Mouse (Mus musculus) G1E-ER4 (cell line): ENCODE data around the gene Prdm12. TPM values are rescaled to one million over a fixed set of nuclear protein-coding genes. Genes with fewer than 3 reads are reported as not detected.

Source experiments
- GATA1 ChIP-seq: IDR thresholded peaks from one replicate; pipeline ENCODE4 v1.8.0; 2012; ENCODE audit warnings: low read length, inconsistent platforms
- polyA plus RNA-seq: library from polyadenylated mRNA; stranded (reverse); fragments of >175 nt; gene quantifications from 2 replicates; pipeline ENCODE4 v1.2.3, GENCODE M21; 2012

Prdm12 gene
- polyA plus RNA-seq, 1 experiment: not detected

- no peak for TF ChIP-seq GATA1
These were observed 41.9 kb downstream of the Prdm12 start for GRCm38 (mm10) chr2:31681731-31682235.

- no peak for TF ChIP-seq GATA1
These were observed 43.8 kb downstream of the Prdm12 start for GRCm38 (mm10) chr2:31683666-31684065.

GRCm38 (mm10) chr2:31688074-31688925 lies 48.5 kb downstream of the Prdm12 start, which contains the start of gene Abl1:
TSS of gene Abl1 (plus strand) at chr2:31688376.
- TF ChIP-seq GATA1: no peak

- TF ChIP-seq GATA1: no peak
These were observed 49.2 kb downstream of the Prdm12 start for GRCm38 (mm10) chr2:31689045-31689444.

- no peak for TF ChIP-seq GATA1
These were observed 50.2 kb downstream of the Prdm12 start for GRCm38 (mm10) chr2:31690063-31690462.

- no peak for TF ChIP-seq GATA1
These were observed 58.4 kb downstream of the Prdm12 start for GRCm38 (mm10) chr2:31698209-31698608.

GRCm38 (mm10) chr2:31700545-31701446 lies 61.0 kb downstream of the Prdm12 start:
- TF ChIP-seq GATA1: peak; percentile 18

- no peak for TF ChIP-seq GATA1
These were observed 63.4 kb downstream of the Prdm12 start for GRCm38 (mm10) chr2:31703226-31703625.

Other genes with a start within 250 kb of the Prdm12 start
- gene Ass1, start 169.8 kb upstream of the Prdm12 start, polyA plus RNA-seq: not detected in 2 replicates
- gene Fubp3, start 67.4 kb upstream of the Prdm12 start, polyA plus RNA-seq: 232 and 259 TPM in 2 replicates
- 21.5 and 27.9 TPM in 2 replicates for gene Exosc2, start 30.7 kb downstream of the Prdm12 start, polyA plus RNA-seq
- 62.9 and 63.8 TPM in 2 replicates for gene Abl1, start 48.3 kb downstream of the Prdm12 start, polyA plus RNA-seq
- gene Qrfp, start 170.5 kb downstream of the Prdm12 start, polyA plus RNA-seq: not detected in 2 replicates
- gene Fibcd1, start 206.0 kb downstream of the Prdm12 start, polyA plus RNA-seq: not detected in 2 replicates
- not detected in 2 replicates for gene Lamc3, start 247.3 kb downstream of the Prdm12 start, polyA plus RNA-seq